Mouse (Mus musculus) mouse embryonic stem cell (cell line): ENCODE measurements at regions not wholly inside any gene's neighbourhood (a gene's known extent, or its start where the extent isn't known, plus 50 kb on each side); places are given as distances from the start of the nearest gene placed in this dataset.

Experiments
- in situ Hi-C, 2 experiments: fragments of 300-500 bp; cut with MboI; formaldehyde crosslinking; loops; 1 replicate in 1 of 2; 3 replicates in 1 of 2; pipeline ENCODE4 v1.14.3; 2019 to 2020; ENCODE audit warnings: low sequenced_read_pairs in 2 of 2, low pct_unique_long_range_greater_than_20kb in 1 of 2, mixed read lengths in 1 of 2; ENCODE audit not compliant: unreplicated experiment in 1 of 2

DNA sequence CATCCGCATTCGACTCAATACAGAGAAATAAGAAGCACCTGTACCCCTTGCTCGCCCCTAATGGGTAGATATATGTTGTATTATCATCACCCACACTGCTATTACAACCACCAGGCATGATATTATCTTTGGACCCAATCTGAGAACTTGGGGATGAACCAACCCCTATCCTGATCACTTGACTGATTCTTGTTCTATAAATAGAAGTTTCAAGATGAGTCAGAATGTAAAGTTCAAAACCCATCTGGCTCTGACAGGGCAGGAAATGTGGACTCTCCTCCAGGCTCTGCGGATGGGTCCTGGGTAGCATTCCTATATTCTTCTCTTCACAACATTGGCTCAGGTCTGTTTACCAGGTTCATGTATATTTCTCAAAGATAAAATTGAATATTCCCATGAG is 61.9 kb upstream of the Pard3b start:
- in situ Hi-C loops = no loop called here

DNA sequence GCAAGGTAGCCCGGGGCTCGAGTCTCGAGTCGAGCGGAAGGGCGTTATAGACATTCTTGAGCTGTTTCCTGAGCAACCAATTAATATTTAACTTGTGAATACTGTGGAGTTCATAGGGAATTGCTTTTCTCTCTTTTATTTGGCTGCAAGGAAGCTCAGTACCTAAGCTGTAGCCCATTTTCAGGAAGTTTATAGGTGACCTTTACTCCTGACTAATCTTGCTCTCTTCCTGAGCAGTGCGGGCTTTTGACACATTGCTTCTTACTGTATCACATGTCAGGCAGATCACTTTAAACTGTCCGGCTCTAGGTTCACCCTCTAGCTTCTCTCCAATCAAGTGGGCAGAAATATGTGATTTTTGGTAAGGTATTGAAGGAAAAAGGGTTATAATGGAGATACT is 51.4 kb upstream of the Pard3b start:
- in situ Hi-C loops = no loop called here
